Mouse (Mus musculus): ENCODE results near the gene Tmem222. TPM values are rescaled to one million over a fixed set of nuclear protein-coding genes. Genes with fewer than 3 reads are reported as not detected.
A peak's percentile ranks its signal among the peaks of the same experiment; 100 is the strongest.

Tmem222 gene
- polyA plus RNA-seq, 1 experiment from 2014 or later: 86.7 TPM

GRCm38 (mm10) chr4:133298516-133299365 lies 21.1 kb upstream of the Tmem222 start:
- peaks cover 38% of the 10 kb centered on the region for H3K4me1 ChIP-seq
- no peaks in the 10 kb centered on the region for H3K9me3 ChIP-seq
- peaks cover 86% of the 10 kb centered on the region for H3K36me3 ChIP-seq (replicated peaks)
- WGBS: 33% methylated on average over 12 of the region's 12 CpGs
- H3K4me3 ChIP-seq: no peak overlapping the region
- DNase-seq (ENCODE audit: low spot score): no peak
- H3K27me3 ChIP-seq (replicated peaks; ENCODE audit: low read depth, poor library complexity, severe bottlenecking): peaks cover 12% of the 10 kb centered on the region
- H3K27ac ChIP-seq (replicated peaks): peak overlapping the region; percentile 63

DNA sequence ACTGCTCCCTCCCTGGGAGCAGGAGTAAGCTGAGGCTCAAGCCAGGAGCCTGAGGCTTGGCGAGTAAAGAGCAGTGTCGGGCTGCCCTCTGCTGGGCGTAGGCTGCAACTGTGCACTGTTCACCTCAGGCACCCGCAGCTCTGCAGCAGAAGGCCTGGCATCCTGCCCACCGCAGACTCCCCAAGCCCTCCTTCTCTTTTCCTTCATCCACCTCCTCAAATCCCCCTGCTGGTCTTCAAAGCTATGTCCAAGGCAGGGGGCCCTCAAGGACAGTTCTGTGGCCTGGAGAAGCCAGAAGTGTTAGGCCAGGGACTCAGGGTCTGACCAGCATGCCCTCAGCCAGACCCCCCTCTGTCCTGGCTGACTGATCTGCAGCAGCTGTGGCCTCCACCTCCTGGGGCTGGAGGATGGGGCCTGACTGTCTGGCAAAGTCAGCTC lies 20.2 kb upstream of the Tmem222 start:
- Histone ChIP-seq H3K27me3 (replicated peaks; ENCODE audit: low read depth, poor library complexity, severe bottlenecking) (peaks cover 12% of the 10 kb centered on the region), H3K9me3 (no peaks in the 10 kb centered on the region), H3K4me1 (peaks cover 47% of the 10 kb centered on the region), H3K27ac (replicated peaks) (peak overlapping the region; percentile 55; the same call in 1 of the 2 replicates), H3K4me3 (0 out of 2 replicates have a peak overlapping the region, but pooled peaks have one; percentile 4), H3K36me3 (replicated peaks) (peaks cover 77% of the 10 kb centered on the region)
- DNase-seq (ENCODE audit: low spot score): peak; percentile 85
- 2% methylated on average over 5 of the region's 5 CpGs for WGBS

GRCm38 (mm10) chr4:133297360-133297759 lies 19.8 kb upstream of the Tmem222 start:
- Histone ChIP-seq H3K9me3 (no peaks in the 10 kb centered on the region), H3K27me3 (replicated peaks; ENCODE audit: low read depth, poor library complexity, severe bottlenecking) (peaks cover 12% of the 10 kb centered on the region), H3K4me3 (no peak overlapping the region), H3K27ac (replicated peaks) (peak overlapping the region; percentile 55; the same call in 1 of the 2 replicates), H3K36me3 (replicated peaks) (peaks cover 77% of the 10 kb centered on the region), H3K4me1 (peaks cover 52% of the 10 kb centered on the region)
- WGBS: 70% methylated on average over 10 of the region's 10 CpGs
- no peak for DNase-seq (ENCODE audit: low spot score)

- DNase-seq (ENCODE audit: low spot score): peak; percentile 24
- Histone ChIP-seq H3K36me3 (replicated peaks) (peaks cover 56% of the 10 kb centered on the region), H3K4me1 (peaks cover 45% of the 10 kb centered on the region), H3K27ac (replicated peaks) (peak overlapping the region; percentile 82), H3K27me3 (replicated peaks; ENCODE audit: low read depth, poor library complexity, severe bottlenecking) (peaks cover 12% of the 10 kb centered on the region), H3K9me3 (no peaks in the 10 kb centered on the region), H3K4me3 (peak overlapping the region; percentile 33; the same call in 1 of the 2 replicates)
- WGBS: 25% methylated on average over 11 of the region's 11 CpGs
Measured at GRCm38 (mm10) chr4:133294084-133294483, 16.5 kb upstream of the Tmem222 start.

- Histone ChIP-seq H3K4me3 (peak overlapping the region; percentile 33), H3K27ac (replicated peaks) (peak overlapping the region; percentile 82)
- DNase-seq (ENCODE audit: low spot score): peak; percentile 46
Measured at GRCm38 (mm10) chr4:133292901-133293843, 15.6 kb upstream of the Tmem222 start.

GRCm38 (mm10) chr4:133292405-133292804 lies 14.8 kb upstream of the Tmem222 start:
- Histone ChIP-seq H3K9me3 (no peaks in the 10 kb centered on the region), H3K27me3 (replicated peaks; ENCODE audit: low read depth, poor library complexity, severe bottlenecking) (peaks cover 12% of the 10 kb centered on the region), H3K4me1 (peaks cover 28% of the 10 kb centered on the region), H3K27ac (replicated peaks) (peak overlapping the region; percentile 82), H3K36me3 (replicated peaks) (peaks cover 46% of the 10 kb centered on the region), H3K4me3 (no peak overlapping the region)
- no peak for DNase-seq (ENCODE audit: low spot score)
- WGBS: 65% methylated on average over 4 of the region's 4 CpGs

More at GRCm38 (mm10) chr4:133292901-133293843, 15.6 kb upstream of the Tmem222 start:
- Histone ChIP-seq H3K36me3 (replicated peaks) (peaks cover 51% of the 10 kb centered on the region), H3K27me3 (replicated peaks; ENCODE audit: low read depth, poor library complexity, severe bottlenecking) (peaks cover 12% of the 10 kb centered on the region), H3K9me3 (no peaks in the 10 kb centered on the region), H3K4me1 (peaks cover 36% of the 10 kb centered on the region)
- WGBS: 7% methylated on average over 24 of the region's 24 CpGs

DNA sequence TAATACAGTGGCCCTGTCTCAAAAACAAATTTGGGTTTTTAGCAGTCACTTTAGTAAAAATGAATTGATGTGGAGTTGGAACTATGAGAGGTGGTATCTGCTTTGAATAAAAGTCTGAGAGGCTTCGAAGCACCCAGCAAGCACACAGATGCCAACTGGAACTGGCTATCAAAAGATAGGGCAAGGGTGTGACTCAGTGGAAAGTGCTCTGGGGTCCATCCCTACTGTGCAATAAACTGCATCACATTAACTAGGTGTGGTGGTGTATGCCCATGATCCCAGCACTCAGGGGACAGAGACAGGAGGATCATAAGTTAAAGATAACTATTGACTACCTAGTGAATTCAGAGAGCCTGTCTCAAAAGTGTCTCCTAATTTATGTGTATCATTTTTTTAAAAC lies 13.7 kb upstream of the Tmem222 start:
- Histone ChIP-seq H3K9me3 (no peaks in the 10 kb centered on the region), H3K4me1 (peaks cover 26% of the 10 kb centered on the region), H3K27ac (replicated peaks) (no peak overlapping the region), H3K27me3 (replicated peaks; ENCODE audit: low read depth, poor library complexity, severe bottlenecking) (peaks cover 12% of the 10 kb centered on the region), H3K4me3 (no peak overlapping the region), H3K36me3 (replicated peaks) (peaks cover 35% of the 10 kb centered on the region)
- DNase-seq (ENCODE audit: low spot score): no peak
- WGBS: 93% methylated on average over 1 of the region's 1 CpGs

DNA sequence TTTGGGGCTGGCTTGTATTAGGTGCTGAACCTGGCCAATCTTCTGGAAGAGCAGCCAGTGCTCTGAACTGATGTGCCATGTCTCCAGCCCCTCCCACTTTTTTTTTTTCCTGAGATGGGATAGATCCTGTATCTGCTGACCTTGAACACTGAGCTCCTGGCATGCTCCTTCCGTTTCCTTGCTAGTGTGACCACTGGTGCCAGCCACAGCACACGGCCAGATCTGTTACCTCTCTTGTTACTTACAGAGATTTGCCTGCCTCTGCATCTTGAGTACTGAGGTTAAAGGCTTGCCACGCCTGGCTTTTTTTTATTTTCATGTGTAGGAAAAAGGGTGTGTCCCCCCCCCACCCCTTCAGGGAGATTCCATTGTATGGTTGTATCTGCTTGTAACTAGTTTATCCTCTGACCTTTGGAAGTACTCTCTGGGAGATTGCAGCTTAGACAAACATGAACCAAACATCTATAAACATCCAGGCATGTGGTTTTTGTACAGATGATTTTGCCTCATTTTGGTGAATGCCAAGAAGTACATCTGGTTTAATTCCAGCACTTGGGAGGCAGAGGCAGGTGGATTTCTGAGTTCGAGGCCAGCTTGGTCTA lies 9.0 kb upstream of the Tmem222 start:
- Histone ChIP-seq H3K27me3 (replicated peaks; ENCODE audit: low read depth, poor library complexity, severe bottlenecking) (no peaks in the 10 kb centered on the region), H3K9me3 (no peaks in the 10 kb centered on the region), H3K4me1 (peaks cover 29% of the 10 kb centered on the region), H3K27ac (replicated peaks) (no peak overlapping the region), H3K36me3 (replicated peaks) (0 out of 2 replicates have a peak, but pooled peaks cover 3% of the 10 kb centered on the region), H3K4me3 (no peak overlapping the region)
- no peak for DNase-seq (ENCODE audit: low spot score)
- 85% methylated on average over 4 of the region's 4 CpGs for WGBS

- Histone ChIP-seq H3K4me1 (peaks cover 36% of the 10 kb centered on the region), H3K9me3 (no peaks in the 10 kb centered on the region), H3K27ac (replicated peaks) (no peak overlapping the region), H3K4me3 (no peak overlapping the region), H3K27me3 (replicated peaks; ENCODE audit: low read depth, poor library complexity, severe bottlenecking) (no peaks in the 10 kb centered on the region), H3K36me3 (replicated peaks) (0 out of 2 replicates have a peak, but pooled peaks cover 2% of the 10 kb centered on the region)
- WGBS: 83% methylated on average over 5 of the region's 5 CpGs
- no peak for DNase-seq (ENCODE audit: low spot score)
Measured at GRCm38 (mm10) chr4:133285950-133286349, 8.4 kb upstream of the Tmem222 start.

- no peaks in the 10 kb centered on the region for H3K9me3 ChIP-seq
- peaks cover 39% of the 10 kb centered on the region for H3K4me1 ChIP-seq
- WGBS: 79% methylated on average over 3 of the region's 3 CpGs
- no peak overlapping the region for H3K4me3 ChIP-seq
- no peaks in the 10 kb centered on the region for H3K36me3 ChIP-seq (replicated peaks)
- no peaks in the 10 kb centered on the region for H3K27me3 ChIP-seq (replicated peaks; ENCODE audit: low read depth, poor library complexity, severe bottlenecking)
- DNase-seq (ENCODE audit: low spot score): no peak
- H3K27ac ChIP-seq (replicated peaks): peak overlapping the region; percentile 52; the same call in 1 of the 2 replicates
Measured at GRCm38 (mm10) chr4:133285299-133285698, 7.7 kb upstream of the Tmem222 start.

- Histone ChIP-seq H3K4me1 (peaks cover 45% of the 10 kb centered on the region), H3K9me3 (no peaks in the 10 kb centered on the region), H3K36me3 (replicated peaks) (no peaks in the 10 kb centered on the region), H3K4me3 (peak overlapping the region; percentile 44), H3K27me3 (replicated peaks; ENCODE audit: low read depth, poor library complexity, severe bottlenecking) (no peaks in the 10 kb centered on the region), H3K27ac (replicated peaks) (peak overlapping the region; percentile 88)
- DNase-seq (ENCODE audit: low spot score): peak; percentile 53
- WGBS: 13% methylated on average over 4 of the region's 4 CpGs
Measured at GRCm38 (mm10) chr4:133282656-133283055, 5.1 kb upstream of the Tmem222 start.

Measured in embryonic facial prominence, embryonic 10.5 days (tissue).